Mouse (Mus musculus) cerebellum, postnatal 10 days (tissue): Measurements from ENCODE around the gene Rybp.

ENCODE experiments used
- DNase-seq, 2 experiments: peaks; one replicate each; pipeline ENCODE4 v3.0.0; 2021; ENCODE audit warnings: mixed read lengths in 2 of 2

Gene Rybp

DNA sequence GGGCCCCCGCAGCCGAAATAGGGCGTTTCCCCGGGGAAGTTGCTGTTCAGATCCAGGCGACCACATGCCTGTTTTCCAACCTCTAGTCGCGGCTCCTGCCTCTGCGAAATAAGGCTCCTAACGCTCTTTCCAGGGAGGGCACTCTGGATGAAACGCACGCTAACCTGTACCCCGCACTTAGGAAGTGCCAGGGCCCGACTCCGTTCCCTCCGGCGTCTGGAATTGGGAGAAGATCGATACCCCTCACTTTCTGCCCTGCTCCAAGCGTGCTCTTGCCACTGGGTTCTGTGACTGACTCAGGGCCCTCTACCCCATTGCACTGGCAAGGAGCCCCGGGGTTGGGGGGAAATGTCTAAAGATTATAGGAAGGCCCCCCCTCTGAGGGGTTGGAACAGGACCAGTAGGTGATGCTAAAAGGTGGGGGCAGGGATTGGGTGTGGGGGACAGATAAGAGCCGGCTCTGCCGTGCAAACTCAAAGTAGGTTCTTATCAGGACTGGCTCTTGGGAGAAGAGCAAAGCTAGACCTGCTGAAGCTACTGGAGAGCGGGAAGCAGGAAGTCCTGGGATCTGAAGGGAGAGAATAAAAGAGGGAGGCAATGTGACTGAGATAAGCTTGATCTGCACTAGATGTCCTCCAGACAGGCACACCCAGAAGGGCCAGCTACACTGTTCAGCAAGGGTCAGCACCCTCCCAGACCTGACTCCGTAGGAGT lies 888 bp upstream of the Rybp start:
- DNase-seq: peak; percentile 70 to 71

GRCm38 (mm10) chr6:100286573-100287333 lies 532 bp downstream of the Rybp start:
- DNase-seq: peak; percentile 85 to 86

GRCm38 (mm10) chr6:100285985-100286572 lies 1.2 kb downstream of the Rybp start:
- no peak for DNase-seq

DNA sequence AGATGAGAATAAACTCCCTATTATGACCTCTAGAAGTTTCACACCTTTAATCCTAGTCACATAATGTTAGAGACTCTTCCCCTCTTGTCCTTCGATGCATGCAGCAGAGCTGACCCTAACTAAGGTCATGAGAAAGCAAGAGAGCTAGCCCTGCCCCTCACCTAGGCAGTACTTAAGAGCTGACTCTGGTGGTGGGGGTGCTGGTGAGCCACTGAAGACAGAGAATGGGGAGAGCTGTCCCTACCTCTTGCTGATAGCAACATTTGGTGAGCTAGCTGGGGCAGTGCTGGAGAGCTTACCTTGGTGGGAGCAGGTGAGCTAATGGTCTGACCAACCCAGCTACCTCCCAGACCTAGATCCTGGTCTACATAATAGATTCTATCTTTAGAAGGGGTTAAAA lies 8.4 kb downstream of the Rybp start:
- DNase-seq: no peak

- DNase-seq: no peak
These were observed 10.9 kb downstream of the Rybp start for GRCm38 (mm10) chr6:100276344-100276743.

DNA sequence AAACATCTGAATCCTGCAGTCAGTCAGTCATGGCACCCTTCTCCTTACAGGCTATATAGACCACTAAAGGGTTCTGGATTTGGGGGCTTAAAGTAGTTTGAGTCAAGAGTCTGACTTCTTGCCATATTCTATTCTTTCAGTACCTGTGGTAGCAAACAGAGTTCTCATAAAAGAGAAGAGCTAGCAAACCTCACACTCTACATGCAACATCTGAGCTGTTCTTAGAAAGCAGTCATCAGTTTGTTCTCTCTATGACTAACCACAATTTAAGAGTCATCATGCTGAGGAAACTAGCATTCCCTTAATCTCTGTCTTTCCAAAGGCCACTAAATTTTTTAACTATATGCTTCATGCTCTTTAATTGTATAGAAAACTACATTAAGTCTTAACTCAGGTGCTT lies 11.6 kb downstream of the Rybp start:
- no peak for DNase-seq

- no peak for DNase-seq
These were observed 13.7 kb downstream of the Rybp start for GRCm38 (mm10) chr6:100273556-100273955.

DNA sequence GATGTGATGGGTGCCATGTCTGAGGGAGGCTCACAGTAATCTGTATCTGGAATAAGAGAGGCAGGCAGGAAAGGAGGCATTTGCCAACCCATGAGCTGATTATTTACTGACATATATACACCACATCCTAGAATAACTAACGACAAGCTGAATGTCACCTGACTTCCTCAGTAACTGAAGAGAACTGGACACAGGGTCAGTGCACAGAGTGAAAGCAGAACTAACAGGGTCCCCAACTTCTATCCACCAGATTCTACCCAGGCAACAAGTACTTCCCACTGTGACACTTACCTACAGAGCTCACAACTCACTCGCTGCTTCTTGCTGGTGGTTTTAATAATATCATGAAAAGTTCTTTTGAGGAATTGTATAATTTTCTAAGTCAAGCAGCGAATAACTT lies 15.3 kb downstream of the Rybp start:
- DNase-seq: no peak

DNA sequence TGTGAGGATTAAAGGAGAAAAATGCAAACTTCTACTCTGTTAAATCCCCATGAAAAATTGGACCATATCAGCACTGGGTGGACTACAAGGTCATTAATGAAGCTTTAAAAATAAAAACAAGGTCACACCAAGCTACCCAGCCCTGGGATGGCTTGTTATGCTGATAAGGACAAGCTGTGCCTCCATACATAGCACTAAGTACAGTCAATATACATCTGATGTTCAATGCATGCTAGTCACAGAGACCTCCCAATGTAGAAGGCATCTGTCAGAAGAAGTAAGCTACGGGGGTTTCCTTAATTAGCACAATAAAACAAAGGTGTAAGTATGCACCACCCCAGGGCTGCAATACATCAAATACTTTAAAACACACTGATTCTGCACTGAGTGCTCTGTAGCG lies 16.5 kb downstream of the Rybp start:
- DNase-seq: no peak

DNA sequence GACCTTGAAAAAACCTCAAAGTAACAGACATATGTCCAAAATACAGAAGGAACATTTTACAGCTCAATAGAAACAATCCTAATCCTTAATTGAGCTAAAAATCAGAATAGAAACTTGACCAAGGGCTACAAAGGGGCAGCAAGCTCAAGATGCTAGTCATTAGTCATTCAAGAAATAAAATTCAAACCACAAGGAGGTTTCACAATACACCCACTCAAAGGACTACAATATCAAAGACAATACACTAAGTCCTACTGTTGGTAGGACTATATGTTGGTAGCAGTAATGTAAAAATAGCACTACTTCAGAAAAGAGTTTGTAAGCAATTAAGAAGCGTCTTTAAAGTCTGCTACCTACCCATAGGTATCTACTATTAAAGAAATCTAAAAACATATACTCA lies 27.7 kb downstream of the Rybp start:
- DNase-seq: no peak

DNA sequence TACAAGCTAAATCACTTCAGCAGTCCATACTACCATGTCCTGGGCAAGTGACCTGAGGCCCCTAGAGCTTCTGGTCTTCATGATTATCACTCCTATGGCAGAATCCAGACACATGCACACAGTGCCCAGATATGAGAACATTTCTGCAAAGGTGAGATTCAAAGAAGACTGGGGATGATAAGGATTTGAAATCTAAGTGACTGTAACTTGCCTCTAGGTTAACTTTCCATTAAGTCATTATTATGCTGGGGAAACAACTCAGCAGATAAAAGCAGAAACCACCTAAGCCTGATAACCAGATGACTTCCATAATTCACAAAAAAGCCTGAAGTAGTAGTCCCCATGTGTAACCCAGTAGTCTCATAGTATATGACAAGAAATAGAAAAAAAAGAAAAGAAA lies 29.0 kb downstream of the Rybp start:
- no peak for DNase-seq

DNA sequence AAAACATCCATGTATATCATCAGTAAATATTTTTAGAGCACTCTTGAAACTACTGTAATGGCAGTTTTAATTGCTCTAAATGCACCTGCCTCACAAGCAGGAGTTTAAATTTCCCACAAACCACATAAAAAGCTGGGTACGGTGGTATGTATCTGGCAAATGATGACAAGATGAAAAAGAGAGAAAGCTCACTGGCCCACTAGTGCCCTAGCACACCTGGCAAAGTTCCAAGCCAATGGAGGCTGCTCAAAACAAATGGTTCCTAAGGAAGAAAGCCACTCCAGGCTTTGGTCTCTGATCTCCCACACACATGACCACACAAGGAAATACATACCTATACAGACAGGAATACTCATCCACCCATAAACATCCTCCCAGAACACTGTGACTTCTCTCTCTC lies 31.9 kb downstream of the Rybp start:
- DNase-seq: peak; percentile 54 to 63

- no peak for DNase-seq
These were observed 32.6 kb downstream of the Rybp start for GRCm38 (mm10) chr6:100254671-100255070.

GRCm38 (mm10) chr6:100244474-100244873 lies 42.8 kb downstream of the Rybp start:
- DNase-seq: no peak

GRCm38 (mm10) chr6:100235036-100235435 lies 52.2 kb downstream of the Rybp start:
- no peak for DNase-seq

GRCm38 (mm10) chr6:100233522-100233921 lies 53.8 kb downstream of the Rybp start:
- DNase-seq: no peak

DNA sequence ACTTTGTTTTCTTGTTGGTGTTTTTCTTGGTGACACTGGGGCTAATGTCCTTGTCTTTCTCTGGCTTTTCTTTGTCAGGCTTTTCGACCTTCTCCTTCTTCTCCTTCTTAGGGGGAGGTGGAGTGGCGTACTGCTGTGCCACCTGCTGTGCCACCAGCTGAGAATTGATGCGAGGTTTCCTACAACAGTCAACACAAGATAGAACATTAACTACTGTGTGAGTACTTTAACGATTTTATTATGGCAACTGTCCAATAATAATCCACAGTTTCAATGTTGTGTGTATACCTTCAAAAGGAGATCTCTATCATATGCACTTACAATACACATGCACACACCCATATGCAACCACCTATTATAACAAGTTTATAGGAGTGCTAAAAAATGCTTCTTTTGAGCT lies 54.2 kb downstream of the Rybp start:
- no peak for DNase-seq

- DNase-seq: no peak
These were observed 61.1 kb downstream of the Rybp start for GRCm38 (mm10) chr6:100226204-100226603.

GRCm38 (mm10) chr6:100223932-100224331 lies 63.4 kb downstream of the Rybp start:
- no peak for DNase-seq

DNA sequence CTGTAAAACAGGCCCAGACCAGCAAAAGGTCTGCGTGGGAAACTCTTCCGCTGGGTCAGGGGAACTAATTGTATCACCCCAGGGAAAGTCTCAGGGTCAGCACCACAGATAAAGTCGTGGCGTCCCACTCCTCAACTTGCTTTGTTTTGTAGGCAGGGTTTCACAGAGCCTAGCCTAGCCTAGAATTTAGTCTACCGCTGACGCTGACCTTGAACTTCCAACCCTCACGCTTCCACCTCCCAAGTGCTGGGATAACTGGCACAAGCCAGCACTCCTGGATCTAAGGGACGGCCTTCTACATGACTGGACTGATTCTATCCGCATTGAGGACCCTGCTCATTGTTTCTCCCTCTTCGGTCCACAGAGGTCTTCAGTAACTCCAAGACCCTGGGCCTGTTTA lies 63.9 kb downstream of the Rybp start:
- DNase-seq: no peak

DNA sequence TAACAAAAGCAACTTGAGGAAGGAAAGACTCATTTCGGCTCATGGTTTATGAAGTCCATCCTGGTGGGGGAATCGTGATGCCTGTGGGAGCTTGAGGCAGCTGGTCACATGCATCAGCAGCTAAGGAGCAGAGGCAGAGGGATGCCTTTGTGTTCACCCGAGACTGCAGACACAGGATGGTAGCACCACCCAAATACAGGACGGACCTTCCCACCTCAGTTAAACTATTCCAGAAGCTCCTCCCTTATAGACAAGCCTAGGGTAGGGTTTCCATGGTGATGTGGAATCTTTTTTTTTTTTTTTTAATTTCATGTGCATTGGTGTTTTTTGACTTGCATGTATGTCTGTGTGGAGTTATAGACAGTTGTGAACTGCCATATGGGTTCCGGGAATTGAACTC lies 64.4 kb downstream of the Rybp start:
- no peak for DNase-seq

GRCm38 (mm10) chr6:100221803-100222202 lies 65.5 kb downstream of the Rybp start:
- DNase-seq: no peak

DNA sequence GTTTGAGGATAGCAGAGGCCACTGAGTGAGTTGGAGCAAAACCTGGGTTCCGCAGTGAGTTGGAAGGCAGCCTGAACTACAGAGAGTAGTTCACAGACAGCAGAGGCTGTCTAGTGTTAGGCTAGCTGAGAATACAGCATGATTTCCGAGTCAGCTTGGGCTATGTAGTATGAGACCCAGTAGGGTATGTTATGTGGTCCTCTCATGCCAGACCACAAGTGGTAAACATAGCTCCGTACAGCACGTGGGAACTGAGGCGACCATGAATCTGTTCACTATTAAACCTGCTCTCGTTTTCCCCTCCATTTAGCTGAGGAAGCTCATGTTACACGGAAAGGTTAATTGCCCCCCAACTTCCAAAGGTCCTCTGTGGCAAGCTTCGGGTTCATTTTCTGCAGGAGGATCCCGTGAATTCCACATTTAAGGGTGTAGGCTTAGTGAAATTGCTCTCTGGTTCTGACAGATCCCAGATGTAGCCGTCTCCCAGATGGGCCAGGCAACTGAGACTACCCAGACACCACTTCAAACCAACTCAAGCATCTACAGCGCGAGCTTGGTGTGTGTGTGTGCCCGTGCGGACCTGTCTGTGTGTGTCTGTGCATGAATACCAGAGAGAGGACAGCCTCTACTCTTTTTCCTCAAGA lies 66.2 kb downstream of the Rybp start:
- no peak for DNase-seq

GRCm38 (mm10) chr6:100219971-100220370 lies 67.3 kb downstream of the Rybp start:
- no peak for DNase-seq
